Mouse (Mus musculus): ENCODE measurements around the gene Cald1. TPM values are rescaled to one million over a fixed set of nuclear protein-coding genes. Genes with fewer than 3 reads are reported as not detected.

Gene Cald1
- total RNA-seq, 2 experiments from 2014 or later = not detected

DNA sequence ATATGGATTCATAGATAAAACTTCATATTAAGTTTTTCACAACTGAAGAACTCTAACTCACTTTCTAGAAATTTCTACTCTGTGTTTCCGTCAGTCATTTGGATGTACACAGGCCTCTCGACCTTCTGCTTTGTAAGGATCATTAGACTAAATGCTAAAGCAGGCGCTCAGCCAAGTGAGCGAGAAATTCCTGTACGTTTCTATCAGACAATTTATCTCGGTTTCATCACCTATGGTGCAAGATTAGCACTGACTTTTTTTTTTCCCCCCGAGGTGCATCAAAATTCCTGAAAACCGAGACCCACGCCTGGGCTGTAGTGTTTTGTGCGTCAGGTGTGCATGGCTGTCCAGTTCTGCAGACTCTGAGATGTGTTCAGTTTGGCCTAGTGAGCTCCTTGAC is 113.3 kb downstream of the Cald1 start:
- no peak for ATAC-seq (replicated peaks; ENCODE audit: low FRiP score, low TSS enrichment, poor library complexity, severe bottlenecking)

DNA sequence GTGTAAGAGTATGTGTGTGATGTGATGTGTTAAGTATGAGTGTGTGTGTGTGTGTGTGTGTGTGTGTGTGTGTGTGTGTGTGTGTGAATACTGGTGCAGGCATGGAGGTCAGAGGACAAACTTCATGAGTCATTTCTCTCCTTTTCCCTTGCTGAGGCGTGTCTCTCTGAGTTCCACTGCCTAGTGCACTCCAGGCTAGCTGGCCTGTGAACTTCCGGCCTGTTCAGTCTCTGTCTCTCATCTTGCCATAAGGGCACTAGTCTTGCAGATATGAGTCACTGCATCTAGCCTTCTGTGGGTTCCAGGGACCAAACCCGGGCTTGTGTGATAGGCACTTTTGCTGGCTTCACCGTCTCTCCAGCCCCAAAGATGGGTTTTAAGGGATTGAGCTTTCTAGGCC is 114.9 kb downstream of the Cald1 start:
- no peak for ATAC-seq (replicated peaks; ENCODE audit: low FRiP score, low TSS enrichment, poor library complexity, severe bottlenecking)

DNA sequence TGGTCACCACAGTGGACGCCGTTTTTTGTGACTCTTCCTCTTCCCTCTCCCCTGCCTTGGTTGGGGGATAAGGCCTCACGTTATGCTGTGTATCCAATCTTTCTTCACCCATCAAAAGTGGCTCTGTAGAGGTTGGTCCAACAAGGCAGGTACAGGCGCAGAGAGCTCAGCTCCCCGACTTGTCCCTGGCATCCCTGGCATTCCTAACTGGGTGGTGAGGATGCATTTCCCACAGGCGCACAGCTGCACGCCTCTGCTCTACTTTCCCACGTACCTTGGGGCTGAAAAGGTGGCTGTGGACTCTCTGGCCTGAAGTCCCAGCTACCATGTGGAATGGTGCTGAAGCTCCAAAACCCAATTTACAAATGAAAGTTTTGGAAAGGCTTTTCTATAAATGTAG is 115.5 kb downstream of the Cald1 start:
- no peak for ATAC-seq (replicated peaks; ENCODE audit: low FRiP score, low TSS enrichment, poor library complexity, severe bottlenecking)

DNA sequence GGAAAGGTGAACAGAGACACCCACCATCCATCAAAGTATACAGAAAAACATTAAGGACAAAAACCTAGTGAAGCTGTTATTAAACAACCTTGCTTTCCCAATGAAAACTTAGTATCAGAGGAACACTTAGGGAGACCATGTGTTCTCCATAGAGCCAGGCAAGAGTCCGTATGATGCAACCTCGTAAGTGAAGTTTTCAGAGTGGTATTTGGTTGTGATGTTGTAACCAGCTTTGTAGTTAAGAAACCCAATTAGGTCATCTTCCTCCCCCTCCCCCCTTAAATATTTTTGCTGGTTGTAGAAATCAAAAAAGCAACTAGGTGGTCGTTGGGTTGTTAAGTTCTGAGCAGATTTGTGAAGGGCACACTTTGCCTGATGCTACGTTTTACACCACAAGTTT is 116.3 kb downstream of the Cald1 start:
- ATAC-seq (replicated peaks; ENCODE audit: low FRiP score, low TSS enrichment, poor library complexity, severe bottlenecking) = no peak

DNA sequence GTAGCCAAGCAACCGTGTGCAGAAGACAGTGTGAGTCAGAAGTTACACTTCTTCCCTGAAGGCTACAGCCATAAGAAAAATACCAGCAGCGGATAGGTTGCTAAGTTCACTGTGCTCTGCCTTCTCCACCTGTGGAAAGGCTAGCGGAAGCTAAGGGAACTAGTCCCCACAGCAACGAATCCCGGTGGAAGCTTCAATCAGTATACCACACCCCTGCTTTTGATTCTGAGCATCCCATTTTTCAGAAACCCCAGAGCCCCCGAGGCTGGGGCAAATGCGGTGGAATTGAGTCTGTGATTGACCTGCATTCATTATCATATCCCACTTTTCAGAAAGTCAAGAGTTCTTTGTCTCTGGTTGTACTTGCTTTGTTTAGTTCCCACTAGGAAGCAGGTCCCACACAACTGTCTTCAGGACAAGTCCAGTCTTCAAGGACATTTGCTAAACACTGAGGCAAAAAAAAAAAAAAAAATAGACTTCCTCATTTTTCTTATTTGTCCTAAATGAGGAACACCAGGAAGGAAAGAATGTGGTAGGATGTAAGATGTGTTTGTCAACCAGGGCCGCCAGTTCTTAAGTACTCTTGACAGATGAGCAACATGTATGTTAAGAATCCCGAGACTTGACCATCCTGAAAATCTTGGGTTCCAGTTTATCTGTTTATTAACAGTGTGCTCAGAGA is 118.0 kb downstream of the Cald1 start:
- no peak for ATAC-seq (replicated peaks; ENCODE audit: low FRiP score, low TSS enrichment, poor library complexity, severe bottlenecking)

DNA sequence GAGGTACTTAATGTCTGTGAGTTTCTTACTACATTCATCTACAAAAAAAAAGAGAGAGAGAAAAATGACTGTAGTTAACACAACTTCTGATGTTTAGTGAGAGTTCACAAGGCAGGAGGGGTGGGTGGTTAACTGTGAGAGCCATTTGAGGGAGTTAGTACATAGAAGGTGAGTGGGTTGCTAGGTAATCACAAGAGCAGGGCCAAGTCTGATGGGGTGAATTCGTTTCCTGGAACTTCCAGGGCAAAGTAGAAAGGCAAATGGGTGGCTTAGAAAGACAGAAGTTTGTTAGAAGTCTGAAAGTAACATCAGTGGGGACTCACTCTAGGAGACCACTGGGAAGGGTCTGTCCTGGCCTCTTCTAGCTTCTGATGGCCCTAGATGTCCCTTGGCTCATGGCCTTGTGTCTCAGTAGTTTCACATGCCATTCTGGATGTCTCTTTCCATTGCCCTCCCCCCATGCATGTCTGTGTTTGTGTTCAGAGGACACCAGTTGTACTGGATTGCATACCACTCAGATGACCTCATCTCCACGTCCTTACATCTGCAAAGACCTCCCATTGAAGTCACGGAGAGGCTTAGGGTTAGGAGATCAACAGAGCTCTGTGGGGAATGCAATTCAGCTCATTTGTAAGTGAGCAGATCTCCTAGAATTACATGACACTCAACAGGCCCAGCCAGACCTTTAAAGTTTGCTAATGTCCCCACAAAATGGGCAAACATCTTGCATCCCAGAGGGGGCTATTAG is 118.8 kb downstream of the Cald1 start:
- ATAC-seq (replicated peaks; ENCODE audit: low FRiP score, low TSS enrichment, poor library complexity, severe bottlenecking) = no peak

DNA sequence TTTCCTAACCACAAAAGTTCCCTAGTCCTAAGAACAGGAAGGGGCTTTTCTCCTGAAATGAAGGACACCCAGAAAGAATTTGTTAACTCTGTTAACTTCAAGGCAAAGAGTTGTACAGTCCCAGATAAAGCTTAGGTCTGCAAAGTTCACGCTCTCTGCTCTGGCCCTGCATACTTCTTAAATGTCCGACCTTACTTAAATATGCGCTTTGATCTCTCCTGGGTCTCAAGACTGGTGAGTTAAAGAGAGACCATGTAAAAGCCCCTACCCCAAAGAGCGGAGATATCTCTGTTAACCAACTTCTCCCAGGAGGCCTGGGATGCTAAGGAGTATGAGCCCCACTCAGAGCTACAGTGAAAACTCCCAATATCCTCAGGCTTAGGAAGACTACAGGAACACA is 119.4 kb downstream of the Cald1 start:
- no peak for ATAC-seq (replicated peaks; ENCODE audit: low FRiP score, low TSS enrichment, poor library complexity, severe bottlenecking)

DNA sequence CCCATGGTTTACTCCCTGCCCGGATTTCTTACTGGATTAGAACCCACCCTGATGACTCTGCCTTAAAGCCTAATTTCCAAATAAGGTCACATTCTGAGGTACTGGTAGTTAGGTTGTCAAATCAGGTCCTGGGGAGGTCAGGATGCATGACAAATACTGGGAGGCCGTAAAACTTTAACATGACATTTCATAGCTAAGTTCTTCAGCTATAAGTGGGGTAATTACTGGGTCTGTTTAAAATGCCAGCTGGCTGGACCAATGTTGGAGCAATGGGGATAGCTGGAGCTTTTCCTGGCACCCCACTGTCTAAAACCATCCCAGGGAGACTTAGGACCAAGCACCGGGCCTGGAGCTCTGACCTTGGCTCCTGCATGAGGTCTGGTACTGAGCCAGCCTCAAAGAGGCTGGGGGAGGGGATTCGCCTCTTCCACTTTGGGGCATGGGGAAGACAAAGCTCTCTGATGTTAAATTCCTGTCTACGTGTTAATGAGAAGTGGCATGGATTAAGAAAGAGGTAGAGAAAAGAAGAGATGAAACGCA is 120.9 kb downstream of the Cald1 start:
- ATAC-seq (replicated peaks; ENCODE audit: low FRiP score, low TSS enrichment, poor library complexity, severe bottlenecking) = no peak

DNA sequence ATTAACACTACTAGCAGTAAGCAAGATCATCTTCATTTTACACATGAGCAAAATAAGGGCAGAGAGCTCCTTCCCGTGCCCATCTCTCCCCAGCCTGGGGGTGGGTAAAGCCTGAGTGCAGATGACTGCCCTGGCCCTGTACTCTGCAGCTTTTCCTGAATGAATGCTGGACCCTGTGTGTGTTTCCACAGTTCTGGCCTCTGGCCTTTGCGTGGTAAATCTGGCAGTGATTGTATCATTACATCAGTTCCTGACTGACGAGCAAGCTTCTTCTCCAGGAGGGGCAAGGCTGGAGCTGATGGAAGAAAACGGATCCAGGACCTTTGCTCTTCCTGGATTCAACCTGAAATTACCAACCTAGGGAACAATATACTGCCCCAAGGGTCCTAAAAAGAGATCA is 122.1 kb downstream of the Cald1 start:
- no peak for ATAC-seq (replicated peaks; ENCODE audit: low FRiP score, low TSS enrichment, poor library complexity, severe bottlenecking)

DNA sequence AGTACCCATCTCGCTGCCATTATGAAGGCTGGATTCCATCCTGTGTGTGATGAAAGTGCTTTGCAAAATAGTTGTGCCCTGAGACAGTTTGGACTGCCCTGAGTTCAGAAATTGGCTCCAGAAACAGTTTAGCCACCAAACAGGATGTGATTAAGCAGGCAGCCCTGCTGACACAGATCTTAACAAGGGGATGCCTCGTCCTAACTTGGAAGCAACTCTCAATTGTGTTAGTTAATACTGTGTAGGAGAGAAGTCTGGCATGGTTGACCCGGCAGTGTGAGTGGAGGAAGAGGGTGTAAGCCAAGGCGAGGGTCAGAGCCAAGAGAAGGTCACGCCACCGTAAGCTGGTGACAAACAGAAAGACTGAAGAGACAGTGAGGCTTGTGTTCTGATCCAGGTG is 123.4 kb downstream of the Cald1 start:
- ATAC-seq (replicated peaks; ENCODE audit: low FRiP score, low TSS enrichment, poor library complexity, severe bottlenecking) = no peak

DNA sequence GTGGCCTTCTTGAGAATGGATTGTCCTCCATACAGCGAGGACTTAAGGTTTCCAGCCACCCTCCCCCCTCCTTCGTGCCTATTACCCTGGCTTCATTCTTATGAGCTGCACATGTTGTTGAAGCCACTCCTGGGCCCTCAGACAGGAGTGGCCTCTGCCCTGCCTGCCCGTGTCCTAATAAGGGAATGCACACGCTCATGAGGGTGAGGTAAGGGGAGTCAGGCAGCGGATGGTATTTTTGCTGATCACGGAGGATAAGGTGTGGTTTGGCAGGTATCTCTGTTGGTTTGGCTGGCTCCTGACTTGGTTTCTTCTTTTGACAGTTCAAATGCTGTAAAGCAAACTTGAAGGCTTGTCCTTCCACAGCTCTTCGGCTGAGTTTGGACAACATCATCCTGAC is 124.4 kb downstream of the Cald1 start:
- no peak for ATAC-seq (replicated peaks; ENCODE audit: low FRiP score, low TSS enrichment, poor library complexity, severe bottlenecking)

DNA sequence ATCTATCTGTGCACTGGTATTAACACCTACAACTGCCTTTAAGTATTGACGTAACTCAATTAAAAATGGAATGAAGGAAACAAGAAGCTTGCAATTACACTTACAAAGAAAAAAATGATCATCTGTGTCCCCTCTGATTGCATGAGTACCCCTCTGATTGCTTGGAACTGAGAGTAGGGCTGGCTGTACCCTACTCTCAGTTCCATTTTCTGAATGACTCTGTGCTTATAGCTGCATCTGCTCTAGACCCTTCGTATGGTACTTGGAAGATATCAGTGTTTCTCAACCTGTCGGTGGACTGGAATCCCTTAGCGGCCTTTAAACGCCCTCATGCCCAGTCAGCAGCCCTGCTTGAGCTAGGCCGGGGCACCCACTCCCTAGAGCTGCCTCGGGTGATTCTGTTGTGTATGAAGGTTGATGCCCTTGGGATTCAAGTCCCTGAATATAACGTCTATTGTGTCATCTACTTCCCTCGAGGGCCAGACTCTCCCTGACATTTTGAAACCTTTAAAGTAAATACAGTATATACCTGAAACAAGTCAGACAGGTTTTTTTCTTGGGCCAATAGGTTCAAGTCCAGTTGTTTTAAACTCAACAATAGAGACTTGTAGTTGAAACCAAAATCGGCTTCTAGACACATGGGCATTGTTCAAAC is 125.1 kb downstream of the Cald1 start:
- no peak for ATAC-seq (replicated peaks; ENCODE audit: low FRiP score, low TSS enrichment, poor library complexity, severe bottlenecking)

DNA sequence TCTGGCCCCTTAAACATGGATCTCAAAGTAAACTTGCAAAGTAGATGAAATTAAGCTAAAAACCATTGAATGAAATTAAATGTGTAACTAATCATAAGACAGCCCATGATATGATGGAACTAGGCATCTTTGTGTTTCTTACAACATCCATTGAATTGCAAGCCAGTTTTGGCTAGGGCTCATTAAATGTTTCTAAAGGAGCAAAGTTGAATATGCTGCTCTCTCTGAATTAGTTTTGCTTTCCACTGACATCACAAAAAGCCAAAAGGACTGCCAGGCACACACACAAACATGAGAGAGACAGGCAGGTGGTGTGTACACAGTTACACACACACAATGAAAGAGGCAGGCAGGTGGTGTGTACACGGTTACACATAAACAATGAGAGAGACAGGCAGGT is 127.4 kb downstream of the Cald1 start:
- no peak for ATAC-seq (replicated peaks; ENCODE audit: low FRiP score, low TSS enrichment, poor library complexity, severe bottlenecking)

DNA sequence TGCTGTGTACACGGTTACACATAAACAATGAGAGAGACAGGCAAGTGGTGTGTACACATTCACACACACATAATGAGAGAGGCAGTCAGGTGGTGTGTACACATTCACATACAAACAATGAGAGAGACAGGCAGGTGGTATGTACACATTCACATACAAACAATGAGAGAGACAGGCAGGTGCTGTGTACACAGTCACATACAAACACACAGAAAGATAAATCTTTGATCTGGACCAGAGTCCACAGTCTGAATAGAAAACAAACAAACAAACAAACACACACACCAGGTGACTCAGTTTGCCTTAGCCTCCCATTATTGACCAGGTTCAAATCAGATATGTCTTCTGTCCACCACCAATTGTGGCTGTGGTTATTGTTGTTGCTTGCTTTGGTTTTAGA is 127.8 kb downstream of the Cald1 start:
- no peak for ATAC-seq (replicated peaks; ENCODE audit: low FRiP score, low TSS enrichment, poor library complexity, severe bottlenecking)

DNA sequence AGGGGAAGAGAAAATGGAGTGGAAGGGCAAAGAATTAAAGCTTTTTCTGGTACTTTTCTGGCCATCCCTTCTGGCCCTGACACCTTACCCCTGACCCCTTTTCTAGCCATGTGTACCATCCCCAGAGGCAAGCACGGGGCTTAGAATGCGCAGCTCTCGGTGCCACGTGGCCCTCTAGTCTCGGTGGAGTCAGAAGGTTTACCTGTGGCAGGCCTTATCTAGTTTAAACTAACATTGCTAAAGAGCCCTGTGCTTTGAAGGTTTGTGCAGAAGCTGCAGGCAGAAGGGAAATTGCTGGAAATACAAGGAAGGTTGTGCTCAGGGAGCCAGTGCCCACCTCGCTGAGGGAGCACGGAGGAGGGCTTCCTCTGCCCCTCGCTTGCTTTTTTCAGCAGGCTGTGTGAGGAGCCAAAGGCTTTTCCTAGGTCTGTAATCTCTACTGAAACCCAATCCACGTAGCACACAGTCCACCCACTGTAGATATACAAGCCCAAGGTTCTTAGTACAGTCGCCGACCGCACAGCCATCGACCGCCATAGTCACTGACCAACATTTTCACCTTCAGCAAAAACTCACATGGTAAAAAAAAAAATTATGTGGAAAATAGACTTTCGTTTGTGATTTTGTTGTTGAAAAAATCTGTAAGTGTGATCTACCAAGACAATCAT is 129.2 kb downstream of the Cald1 start:
- no peak for ATAC-seq (replicated peaks; ENCODE audit: low FRiP score, low TSS enrichment, poor library complexity, severe bottlenecking)

DNA sequence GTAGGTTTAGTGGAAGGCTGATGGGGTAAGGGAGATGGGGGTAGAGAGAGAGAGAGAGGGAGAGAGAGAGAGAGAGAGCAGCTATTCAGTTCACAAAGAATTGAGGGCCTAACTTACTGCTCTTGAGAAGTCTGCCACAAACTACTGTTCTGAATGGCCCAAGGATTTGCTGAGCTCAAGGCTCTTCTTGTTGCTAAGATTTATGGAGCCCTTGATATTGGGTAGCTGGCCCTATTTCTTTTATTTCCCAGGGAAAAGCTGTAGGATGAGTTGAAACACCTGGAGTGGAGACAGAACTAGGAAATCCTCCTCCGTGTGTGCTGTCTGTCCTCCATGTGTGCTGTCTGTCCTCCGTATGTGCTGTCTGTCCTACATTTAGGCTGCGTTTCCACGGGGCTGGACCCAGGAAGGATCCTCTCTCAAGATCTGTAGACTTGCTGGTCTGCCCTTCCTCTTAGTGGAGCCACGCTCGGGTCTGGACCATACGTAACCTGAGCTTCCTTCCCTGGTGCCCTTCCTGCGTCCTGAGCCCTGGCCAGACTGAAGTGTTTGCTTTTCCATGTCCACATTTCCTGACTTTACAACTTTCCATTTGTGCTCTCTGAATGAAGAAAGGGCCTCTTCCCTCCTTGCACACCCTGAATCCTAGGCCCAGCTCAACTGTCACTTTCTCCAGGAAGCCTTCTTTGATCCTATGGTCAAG is 131.3 kb downstream of the Cald1 start:
- no peak for ATAC-seq (replicated peaks; ENCODE audit: low FRiP score, low TSS enrichment, poor library complexity, severe bottlenecking)

DNA sequence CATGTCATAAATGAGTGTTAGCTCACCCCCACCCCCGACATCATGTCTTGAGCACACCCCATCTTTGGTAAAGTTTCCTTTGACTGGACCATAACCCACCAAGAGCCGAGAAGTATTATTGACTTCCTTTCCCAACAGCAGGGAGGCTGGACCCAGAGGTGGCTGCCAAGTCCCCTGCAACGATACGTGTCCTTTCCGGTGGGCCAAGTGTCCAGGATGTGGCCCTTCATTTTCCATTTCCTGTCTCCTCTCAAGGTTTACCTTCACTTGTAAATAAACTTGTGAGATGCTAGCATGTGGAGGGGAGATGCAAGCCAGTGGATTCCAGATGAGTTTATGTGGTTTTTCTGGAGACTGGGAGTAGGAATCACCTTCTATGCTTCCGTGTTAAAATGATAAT is 132.7 kb downstream of the Cald1 start:
- ATAC-seq (replicated peaks; ENCODE audit: low FRiP score, low TSS enrichment, poor library complexity, severe bottlenecking) = no peak

DNA sequence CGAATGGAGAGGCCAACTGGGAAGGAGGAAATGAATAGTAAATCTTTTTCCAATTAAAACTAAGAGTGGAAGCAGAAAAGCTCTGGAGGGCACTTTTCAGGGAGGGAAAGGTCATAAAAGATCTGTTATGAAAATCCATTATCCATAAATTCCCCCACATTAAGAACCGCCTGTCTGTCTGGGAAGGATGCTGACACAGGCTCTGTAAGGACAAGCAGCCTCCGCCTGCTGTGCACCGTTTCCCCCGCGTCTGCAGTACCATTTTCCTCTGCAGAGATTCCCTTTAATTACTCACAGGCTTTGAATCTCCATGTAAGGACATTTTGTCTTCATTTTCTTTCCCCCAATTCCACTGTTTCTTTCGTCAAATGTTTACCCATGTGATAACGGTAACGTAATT is 133.2 kb downstream of the Cald1 start:
- ATAC-seq (replicated peaks; ENCODE audit: low FRiP score, low TSS enrichment, poor library complexity, severe bottlenecking) = no peak

DNA sequence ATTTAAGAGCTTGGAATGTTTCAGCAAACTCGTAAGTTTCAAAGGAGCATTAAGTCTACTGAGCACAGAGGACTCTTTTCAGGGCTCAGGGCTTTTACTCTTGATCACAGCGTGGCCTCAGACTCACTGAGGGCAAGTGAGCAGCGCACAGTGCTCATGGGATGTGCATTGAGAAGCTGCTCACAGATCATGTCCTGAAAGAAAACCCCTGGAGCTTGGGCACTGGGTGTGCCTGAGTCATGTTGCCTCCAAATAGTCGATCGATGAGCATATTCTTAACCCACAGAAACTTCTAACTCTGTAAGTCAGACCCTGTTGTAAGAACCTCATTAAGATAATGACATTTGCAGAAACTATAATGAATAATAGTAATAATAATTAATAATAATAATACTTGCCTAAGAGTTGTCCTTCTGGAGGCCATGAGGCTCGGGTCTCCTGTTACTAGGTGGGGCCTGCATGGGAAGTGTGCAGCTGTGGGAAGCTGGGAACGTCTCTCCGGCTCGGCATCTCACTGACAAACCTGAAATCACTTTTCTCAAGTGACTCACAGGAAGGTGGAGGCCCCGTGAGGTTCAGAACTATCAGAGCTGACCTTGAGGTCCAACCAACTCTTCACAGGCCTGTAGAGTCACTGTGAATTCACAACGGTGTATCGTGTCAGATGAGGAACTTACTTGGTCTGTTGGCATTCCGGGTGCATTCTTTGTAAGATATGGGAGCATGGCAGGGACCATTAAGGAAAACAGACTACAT is 136.8 kb downstream of the Cald1 start:
- ATAC-seq (replicated peaks; ENCODE audit: low FRiP score, low TSS enrichment, poor library complexity, severe bottlenecking) = no peak
